Mouse (Mus musculus) heart, adult 2 months (tissue): ENCODE results near the gene D430019H16Rik.

Experiments
- CTCF ChIP-seq: fragments of 200-600 bp; IDR thresholded peaks from 2 replicates; pipeline ENCODE4 v1.8.1; 2022; ENCODE audit warnings: antibody characterized with exemption, mild to moderate bottlenecking, moderate library complexity
- EP300 ChIP-seq: fragments of 200-500 bp; IDR thresholded peaks from 2 replicates; pipeline ENCODE4 v1.6.1; 2011; ENCODE audit warnings: low read depth, low read length, control low read depth; ENCODE audit not compliant: insufficient read depth

- no peak for TF ChIP-seq CTCF
- TF ChIP-seq EP300, result no peak
Observed at GRCm38 (mm10) chr12:105420476-105420875, 33.2 kb upstream of the D430019H16Rik start.
